Mouse (Mus musculus) adrenal gland, postnatal 25 days (tissue): ENCODE data around the gene Lrba. TPM values are rescaled to one million over a fixed set of nuclear protein-coding genes. Genes with fewer than 3 reads are reported as not detected.

Experiments used
- DNase-seq: peaks from one replicate; pipeline ENCODE4 v3.0.0; 2021; ENCODE audit warnings: mixed read lengths
- total RNA-seq: library from RNA; stranded (reverse); gene quantifications from 2 replicates; pipeline ENCODE4 v1.2.3, GENCODE M21; 2021

Gene Lrba
- total RNA-seq, 1 experiment from 2014 or later = 40.3 TPM

DNA sequence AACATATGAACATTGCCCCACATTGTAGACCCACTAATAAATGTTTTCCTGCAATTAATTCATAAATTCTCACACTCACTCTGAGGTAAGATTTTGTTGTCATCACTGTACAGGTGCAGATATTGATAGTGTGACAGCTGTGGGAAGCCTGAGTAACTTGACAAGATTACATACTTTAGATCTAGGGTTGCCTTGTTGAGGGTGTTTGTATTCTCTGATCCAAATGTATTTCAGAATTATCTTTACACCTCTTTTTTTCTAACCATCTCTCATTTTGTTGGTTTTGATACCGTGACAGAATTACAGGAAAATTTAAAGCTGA is 336.5 kb downstream of the Lrba start:
- no peak for DNase-seq

GRCm38 (mm10) chr3:86561396-86561795 is 336.9 kb downstream of the Lrba start:
- no peak for DNase-seq

GRCm38 (mm10) chr3:86567312-86567711 is 342.8 kb downstream of the Lrba start:
- DNase-seq = no peak

- no peak for DNase-seq
Measured at GRCm38 (mm10) chr3:86571518-86571917, 347.0 kb downstream of the Lrba start.

- DNase-seq = no peak
Measured at GRCm38 (mm10) chr3:86572519-86573244, 348.2 kb downstream of the Lrba start.

- DNase-seq = no peak
Measured at GRCm38 (mm10) chr3:86575312-86575711, 350.8 kb downstream of the Lrba start.

- DNase-seq = no peak
Measured at GRCm38 (mm10) chr3:86602284-86602683, 377.8 kb downstream of the Lrba start.

DNA sequence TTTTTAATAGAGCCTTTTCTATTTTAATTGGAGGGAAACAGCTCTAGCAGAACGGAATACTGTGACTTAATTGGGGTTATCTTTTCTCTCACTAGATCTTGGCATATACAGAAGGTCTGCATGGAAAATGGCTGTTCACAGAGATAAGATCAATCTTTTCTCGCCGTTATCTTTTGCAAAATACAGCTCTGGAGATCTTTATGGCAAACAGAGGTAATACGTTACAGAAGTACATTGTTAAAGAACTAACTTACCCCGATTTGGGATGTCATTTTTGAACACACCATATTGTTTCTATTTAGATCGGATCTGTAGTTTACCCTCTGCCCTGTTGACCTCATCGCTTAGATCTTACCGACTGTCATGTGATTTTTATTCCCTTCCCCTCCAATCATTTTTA is 381.3 kb downstream of the Lrba start:
- no peak for DNase-seq

DNA sequence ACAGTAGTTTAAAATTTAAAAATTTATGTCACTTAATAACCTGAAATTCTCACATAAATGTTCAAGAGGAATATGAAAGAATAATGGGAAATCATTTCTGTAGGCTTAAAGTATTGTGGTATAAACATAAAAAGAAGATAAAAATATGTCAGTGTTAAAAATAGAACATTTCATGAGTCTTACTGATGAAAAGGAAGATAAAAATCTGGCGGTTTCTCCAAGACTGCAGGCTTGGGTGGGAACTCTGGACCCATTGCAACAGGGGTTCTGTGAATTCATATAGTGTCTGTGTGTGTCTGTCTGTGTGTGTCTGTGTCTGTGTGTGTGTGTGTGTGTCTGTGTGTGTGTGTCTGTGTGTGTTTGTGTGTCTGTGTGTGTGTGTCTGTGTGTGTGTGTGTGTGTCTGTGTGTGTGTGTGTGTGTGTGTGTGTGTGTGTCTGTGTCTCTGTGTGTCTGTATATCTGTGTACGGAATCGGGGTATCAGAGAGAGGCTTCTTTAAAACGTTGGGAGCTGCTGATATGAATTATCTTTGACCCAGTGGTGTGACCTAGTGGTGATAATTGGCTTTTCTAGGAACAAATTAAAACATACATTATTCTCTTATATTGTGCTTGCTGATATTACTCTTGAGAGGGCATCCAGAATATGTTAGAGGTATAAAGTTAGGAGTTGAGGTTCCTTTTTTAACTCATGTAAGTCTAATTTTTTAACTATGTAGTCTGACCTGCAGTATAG is 402.7 kb downstream of the Lrba start:
- no peak for DNase-seq

DNA sequence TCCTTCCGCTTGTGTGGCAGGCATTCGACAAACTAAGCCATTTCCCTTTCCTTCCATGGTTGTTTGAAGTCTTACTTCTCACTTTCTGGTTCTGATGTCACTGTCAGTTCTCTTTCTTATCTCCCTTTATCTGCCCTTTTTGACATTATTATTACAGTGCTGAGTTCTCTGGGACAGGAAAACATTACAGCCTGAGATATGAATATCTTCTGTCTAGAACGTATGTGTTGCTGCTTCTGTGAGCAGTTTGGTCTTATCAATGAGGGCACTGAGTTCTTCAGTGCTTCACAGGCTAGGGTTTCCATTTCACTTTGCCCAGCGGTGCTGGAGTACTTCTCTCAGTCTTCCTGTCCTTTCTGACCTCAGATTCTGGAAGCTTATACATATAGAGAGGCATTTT is 404.9 kb downstream of the Lrba start:
- DNase-seq = no peak

DNA sequence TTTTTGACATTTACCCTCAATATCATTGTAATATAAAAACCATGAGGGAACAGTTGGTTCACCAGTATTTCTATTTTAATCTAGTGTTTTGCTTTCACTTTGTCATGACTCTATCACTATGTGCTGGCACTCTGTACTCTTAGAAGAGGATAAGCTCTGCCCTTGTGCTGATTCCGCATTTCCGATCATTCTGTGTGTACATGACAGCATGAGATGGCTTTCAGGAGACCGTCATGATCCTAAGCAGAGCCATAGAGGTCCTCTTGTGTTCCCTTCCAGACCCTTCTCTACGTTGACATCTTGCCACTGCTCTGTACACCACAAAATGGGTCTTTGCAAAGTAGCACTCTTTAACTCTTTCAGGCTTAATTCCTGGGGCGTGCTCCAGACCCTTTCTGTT is 411.0 kb downstream of the Lrba start:
- DNase-seq = no peak

DNA sequence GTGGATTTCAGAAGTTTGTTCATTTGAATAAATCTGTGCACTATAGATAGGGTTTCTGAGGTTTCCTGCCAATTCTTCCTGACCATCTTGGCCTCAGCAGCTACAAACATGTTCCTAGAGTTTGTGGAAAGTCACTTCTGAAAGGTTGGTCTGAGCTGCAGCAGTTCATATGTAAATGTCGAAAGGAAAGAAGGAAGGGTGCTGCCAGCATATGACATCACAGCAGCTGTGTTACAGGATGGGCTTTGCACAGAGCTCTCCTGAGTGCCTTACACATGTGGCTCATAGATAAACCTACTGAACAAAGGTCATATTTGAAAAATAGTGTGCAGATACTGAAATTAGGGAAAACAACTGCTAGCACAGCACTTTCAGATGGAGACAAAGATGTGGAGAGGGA is 411.5 kb downstream of the Lrba start:
- no peak for DNase-seq

GRCm38 (mm10) chr3:86638552-86639348 is 414.3 kb downstream of the Lrba start:
- no peak for DNase-seq

DNA sequence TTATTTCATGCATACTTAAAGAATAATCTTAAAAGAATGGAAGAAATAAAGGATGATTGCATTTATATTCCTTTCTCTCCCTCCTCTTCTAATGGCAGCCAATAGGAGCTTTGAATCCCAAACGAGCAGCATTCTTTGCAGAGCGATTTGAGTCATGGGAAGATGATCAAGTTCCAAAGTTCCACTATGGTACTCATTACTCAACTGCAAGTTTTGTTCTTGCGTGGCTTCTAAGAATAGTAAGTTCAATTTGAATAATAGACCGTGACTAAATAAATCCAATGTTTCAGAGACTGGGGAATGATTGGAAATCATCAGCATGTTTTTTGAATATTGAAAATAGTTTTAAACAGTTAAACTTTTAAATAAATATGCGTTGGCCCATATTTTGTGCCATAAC is 416.9 kb downstream of the Lrba start:
- no peak for DNase-seq

- DNase-seq = no peak
Measured at GRCm38 (mm10) chr3:86641796-86642195, 417.3 kb downstream of the Lrba start.

GRCm38 (mm10) chr3:86646771-86647170 is 422.3 kb downstream of the Lrba start:
- DNase-seq = no peak

GRCm38 (mm10) chr3:86651006-86651405 is 426.5 kb downstream of the Lrba start:
- DNase-seq = no peak

DNA sequence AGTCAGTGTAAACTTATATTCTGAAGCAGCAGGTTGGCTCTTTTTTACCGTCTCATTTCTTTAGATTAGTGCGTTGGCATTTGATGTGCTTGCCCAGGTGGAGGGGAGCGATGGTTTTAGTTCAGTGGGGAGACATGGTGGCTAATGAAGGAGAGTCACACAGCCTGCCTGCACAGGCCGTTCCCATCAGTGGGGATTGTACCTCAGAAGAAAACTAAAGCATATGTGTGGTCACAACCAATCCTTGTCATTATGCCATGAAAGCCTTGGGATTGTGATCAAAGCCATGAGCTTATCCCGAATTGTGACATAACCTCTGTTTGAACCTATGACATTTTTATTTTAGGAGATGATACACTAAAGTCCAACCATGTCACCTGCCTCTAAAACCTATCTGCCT is 434.8 kb downstream of the Lrba start:
- no peak for DNase-seq

DNA sequence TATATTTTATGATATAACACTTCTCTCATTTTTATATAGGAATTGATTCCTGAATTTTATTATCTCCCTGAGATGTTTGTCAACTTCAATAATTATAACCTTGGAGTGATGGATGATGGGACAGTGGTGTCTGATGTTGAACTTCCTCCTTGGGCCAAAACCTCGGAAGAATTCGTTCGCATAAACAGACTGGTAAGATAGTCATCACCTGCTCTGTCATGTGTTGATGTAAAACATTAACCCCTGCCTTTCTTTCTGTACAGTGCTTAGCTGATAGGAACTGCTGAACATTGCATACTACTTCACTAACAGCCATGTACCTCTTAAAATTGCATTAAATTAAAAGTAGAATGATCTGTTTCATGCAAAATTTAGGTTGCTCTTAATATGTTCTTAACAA is 439.9 kb downstream of the Lrba start:
- no peak for DNase-seq

GRCm38 (mm10) chr3:86668146-86668545 is 443.7 kb downstream of the Lrba start:
- no peak for DNase-seq

DNA sequence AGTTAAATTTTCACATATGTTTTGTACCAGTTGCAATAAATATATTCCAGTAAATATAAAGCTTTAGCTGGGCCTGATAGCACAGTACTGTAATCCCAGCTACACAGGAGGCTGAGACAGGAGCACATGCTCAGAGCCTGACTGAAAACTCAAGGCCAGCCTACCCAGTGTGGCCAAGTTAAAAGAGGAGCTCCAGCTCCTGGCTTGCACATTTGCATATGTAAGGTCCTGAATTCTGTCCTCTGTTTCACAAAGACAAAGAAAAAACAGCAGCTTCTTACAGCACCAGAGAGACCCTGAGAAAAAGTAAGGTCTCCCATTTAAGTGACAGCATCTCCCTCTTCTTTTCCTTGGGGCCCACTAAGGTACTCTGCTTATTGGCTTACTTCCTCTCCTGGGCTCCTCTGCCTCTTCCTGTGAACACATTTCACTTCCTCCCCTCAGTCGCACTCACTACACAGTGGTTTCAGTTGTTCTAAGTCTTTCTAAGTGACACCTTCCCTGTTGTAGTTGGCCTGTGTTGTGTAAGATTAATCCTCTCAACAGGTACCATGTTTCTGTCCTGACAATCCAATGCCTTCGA is 453.2 kb downstream of the Lrba start:
- DNase-seq = no peak

- no peak for DNase-seq
Measured at GRCm38 (mm10) chr3:86687571-86688209, 463.2 kb downstream of the Lrba start.
